Mouse (Mus musculus): ENCODE measurements around the gene Hip1r.

Hip1r gene

DNA sequence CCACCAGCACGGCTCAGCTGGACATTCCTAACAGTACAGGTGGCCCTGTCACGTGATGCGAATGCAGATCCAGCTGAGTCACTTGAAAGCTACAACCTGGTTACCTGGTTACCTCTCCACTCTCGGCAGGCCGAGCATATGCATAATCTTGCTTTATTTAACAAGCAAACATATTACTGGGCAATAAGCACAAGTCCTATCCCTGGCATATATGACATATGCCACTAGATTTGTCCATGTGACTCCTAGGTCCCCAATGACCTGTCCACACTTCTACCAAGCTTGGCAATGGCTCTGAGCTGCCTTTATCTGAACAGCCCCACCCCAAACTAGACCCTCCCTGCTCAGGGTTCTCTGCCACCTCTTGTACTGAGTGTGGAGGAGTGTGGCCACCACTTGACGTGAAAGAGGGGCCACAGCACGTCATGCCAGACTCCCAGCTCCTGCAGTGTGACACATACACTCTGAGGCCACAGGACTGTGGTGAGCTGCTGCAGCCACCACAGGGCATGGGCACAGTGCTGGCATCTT lies 42.9 kb downstream of the Hip1r start:
- no peak for DNase-seq (ENCODE audit: low read depth, low spot score)

DNA sequence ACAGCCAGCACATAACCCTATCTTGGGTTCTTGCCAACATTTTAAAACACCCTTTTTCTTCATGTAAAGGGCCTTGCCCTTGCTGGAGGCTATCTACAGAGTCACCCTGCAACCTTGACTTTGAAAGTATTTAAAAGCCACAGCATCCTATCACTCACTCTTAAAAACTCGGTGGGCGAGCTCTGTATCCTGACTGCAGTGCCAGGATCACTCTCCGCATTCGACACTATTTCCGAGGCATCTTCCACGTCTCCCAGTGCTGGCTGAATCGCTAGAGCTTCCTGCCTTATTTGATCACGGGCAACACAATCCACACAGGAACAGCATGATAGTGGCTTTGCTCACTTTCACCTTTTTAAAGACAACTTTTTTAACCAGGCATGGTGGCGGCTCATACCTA lies 44.5 kb downstream of the Hip1r start:
- no peak for DNase-seq (ENCODE audit: low read depth, low spot score)

DNA sequence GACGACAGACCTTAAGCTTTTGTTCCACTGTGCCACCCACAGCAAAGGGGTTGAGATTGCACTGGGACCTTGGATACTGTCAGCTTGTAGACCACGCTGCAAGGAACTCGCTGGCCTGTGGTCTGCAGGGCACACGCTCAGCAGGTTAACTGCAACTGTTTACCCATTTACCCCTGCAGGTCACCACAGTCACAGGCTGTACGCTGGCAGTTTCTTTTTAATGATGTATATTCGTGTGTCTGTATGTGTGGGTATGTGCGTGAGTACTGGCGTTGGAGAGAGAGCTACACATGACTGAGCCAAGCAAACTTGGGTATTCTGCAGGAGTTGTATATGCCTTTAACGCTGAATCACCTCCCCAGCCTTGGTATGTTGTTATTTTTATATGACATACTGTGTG lies 45.2 kb downstream of the Hip1r start:
- DNase-seq (ENCODE audit: low read depth, low spot score) = no peak

DNA sequence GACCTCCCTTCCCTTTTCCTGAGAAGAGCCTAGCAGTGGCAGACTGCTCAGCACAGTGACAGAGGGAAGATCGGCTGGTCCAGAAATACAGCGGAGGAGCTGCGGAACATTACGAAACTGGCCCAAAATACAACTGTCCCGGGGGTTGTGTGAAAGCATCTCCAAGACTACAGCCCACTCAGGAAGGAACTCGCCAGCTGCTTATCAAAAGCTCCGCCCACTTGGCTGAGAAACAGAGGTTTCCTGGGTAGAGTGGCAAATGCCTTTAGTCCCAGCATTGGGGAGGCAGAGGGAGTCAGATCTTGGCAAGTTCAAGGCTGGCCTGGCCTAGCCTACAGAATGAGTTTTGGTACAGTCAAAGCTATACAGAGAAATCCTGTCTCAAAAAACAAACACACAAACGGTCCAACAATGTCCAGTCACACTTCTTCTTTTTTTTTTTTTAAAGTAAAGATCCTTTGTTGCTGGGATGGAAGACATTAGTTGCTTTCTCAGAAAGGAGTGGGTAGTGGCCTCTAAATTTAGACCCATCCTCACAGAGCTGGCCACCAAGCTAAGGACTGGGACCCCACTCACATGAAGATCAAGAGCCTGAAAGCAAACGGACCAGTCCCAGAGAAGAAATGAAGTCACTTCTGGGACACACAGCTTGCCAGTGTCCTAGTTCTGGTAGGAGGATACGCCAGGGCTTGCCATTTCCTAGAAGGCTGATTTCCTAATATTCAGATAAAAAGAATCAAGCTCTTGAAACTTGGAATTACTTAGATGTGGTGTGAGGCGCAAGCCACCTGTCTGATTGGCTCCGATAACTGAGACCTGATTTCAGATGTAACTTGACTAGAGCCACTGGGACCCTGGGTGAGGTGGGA lies 46.2 kb downstream of the Hip1r start:
- DNase-seq (ENCODE audit: low read depth, low spot score) = peak; percentile 63

DNA sequence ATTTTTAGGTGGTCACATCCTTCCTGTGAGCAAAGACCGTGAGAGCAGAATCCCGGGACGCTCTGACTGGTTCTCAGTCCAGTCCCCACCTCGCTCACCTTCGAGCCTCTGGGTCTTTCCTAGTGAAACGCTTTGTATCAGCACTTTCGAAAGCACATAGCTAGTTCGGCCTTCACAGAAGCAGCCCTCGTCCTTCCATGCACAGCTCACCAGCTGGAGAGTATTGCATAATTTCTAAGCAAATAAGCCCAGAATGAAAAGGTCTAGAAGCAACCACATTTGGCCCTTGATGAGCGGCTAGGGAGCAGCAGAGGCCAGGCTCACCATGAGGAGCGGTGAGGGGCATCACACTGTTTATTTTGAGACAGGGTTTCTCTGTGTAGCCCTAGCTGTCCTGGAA lies 47.7 kb downstream of the Hip1r start:
- no peak for DNase-seq (ENCODE audit: low read depth, low spot score)

DNA sequence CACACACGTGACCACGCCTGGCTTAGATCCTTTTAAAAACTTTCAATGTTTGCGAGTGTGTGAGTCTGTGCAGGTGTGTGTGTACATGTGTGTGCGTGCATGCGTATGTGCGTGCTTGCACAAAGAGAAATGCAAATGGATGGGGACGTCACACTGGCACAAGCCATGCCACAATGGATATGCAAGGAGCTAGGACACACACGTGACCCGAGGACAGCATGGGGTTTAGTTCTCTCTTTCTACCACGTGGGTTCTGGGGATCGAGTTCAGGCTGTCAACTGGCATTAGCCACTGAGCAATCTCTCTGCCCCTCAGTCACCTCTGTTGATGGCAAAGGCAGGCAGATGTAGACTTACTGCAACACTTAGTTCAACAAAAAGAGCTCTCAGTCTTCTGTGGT lies 48.3 kb downstream of the Hip1r start:
- DNase-seq (ENCODE audit: low read depth, low spot score) = no peak

DNA sequence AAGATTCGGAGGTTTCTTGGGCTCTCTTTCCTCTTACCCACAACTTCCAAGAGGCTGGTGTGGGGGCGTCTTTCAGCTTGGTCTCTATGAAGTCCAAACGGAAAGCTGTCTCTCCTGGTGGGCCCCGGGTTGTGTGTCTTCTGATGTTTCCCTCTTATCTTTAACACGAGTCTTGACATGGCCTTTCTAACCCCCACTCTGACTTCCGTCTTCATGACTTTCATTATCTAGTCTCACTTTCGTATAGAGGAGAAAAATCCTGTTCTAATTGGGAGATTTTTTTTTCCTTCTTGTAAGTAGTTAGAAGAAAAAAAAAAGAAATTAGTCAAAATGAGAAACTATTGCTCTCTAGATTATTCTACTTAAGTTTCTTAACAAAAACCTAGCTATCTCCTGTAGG lies 48.9 kb downstream of the Hip1r start:
- DNase-seq (ENCODE audit: low read depth, low spot score) = peak; percentile 74

DNA sequence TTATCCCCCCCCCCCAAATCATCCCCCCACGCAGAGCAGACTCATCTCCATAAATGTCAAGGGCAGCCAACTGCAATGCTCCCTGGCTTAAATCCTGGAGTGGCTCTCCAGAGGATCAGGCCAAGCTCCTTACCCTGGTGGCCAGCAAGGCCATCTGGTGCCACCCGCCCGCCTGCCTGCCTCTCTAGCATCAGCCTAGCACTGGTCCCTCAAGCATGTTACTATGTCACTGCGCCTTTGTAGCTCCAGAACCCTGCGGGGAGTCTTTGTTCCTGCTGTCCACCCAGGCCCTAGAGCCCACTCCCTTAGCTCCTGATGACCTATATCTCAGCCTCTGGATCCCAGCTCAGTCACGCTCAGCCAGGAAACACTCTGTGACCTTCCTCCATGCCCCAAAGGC lies 51.2 kb downstream of the Hip1r start:
- no peak for DNase-seq (ENCODE audit: low read depth, low spot score)

DNA sequence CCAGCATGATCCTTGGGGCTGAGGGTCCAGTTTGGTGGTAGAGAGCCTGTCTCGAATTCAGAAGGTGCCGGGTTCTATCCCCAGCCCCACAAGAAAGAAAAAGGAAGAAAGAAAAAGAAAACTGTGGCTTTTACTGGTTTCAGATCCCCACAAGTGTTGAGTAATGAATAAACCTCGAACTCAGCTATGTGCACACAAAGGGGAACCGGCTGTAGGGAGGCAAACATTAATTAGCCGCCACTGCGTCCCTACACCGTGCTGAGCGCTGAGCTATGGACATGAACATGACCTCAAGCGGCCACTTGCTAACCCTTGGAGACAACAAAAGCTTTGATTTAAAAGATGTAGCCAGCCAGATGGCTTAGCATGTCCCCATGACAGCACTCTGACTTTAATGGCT lies 51.7 kb downstream of the Hip1r start:
- DNase-seq (ENCODE audit: low read depth, low spot score) = no peak

DNA sequence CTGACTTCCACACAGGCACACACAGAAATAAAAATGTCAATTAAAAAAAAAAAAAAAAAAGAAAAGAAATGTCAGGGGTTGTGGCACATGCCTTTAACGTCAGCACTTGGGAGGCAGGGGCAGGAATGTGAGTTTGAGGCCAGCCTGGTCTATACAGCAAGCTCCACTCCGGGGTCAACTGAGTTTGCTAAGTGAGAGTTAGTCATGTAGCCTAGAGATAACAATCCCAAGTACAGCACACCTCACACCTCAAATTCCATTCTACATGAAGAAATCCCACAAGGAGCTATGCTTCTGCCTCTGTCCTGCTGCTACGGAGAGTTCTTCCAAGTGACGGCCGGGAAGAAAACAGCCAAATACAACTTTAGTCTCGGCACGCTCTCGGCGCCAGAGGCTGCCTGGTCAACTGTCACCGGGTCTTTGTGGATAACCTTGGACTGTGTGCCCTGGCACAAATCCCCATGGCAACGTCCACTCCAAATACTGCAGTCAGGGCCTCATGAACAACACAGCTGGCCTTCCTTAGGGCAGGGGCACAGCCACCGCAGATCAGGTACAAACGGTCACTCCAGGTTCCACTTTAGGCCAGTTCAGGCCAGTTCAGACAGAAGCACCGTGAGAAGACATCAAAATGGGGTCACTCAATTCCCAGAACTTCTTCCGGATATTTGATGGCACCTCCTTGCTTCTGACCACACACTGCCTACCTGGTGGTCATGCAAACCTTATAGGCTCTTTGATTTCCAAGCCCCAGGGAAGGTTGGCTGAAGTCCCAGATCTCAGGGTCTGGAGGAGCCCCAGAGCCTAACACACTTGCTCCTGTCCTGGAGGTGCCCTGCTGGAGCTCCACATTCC lies 52.4 kb downstream of the Hip1r start:
- DNase-seq (ENCODE audit: low read depth, low spot score) = no peak

DNA sequence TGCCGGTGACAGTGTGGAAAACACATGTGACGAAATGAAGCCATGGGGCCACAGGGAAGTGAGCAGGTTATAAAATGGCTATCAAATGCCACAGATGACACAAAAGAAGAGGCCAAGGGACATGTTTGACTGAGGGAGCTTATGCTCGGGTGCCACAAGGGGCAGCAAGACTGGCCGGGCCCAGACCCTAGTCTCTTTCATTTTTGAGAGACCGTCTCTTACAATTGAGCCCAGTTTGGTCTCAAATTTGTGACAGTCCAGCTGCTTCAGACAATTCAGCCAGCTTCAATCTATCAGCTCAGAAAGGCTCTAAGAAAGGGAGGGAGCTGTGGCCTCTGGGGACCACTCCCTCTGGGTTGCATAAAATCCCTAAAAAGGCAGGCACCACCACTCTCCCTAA lies 53.1 kb downstream of the Hip1r start:
- DNase-seq (ENCODE audit: low read depth, low spot score) = no peak

DNA sequence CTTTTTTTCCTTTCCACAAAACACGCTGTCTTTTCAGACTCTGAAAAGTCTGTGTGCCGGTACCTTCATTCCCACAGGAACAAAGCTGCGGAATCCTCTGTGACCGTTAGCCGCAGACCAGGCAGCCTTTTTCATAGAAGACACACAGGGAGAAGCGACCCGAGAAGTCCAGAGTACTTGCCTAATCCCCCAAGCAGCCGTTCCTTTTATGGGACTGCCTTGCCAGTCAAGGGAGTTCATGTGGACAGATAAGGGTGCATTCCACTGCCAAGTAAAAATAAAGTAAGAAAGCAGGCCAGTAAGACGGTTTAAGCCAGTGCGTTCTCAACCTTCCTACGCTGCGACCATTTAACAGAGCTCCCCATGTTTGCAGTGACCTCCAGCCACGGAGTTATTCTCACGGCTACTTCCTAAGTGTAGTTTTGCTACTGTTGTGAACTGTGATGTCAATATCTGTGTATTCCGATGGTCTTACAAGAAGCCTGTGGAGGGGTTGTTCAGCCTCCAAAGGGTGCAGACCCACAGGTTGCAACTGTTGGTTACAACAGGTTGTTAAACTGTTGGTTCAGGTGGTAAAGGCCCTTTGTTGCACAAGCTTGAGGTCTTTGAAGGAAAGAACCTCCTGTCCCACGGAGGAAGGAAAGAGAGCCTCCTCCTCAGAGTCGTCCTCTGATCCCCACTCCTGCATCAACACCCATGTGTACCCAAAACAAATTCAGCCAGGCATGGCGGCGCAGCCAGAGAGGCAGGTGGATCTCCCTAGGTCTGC lies 54.5 kb downstream of the Hip1r start:
- DNase-seq (ENCODE audit: low read depth, low spot score) = no peak

DNA sequence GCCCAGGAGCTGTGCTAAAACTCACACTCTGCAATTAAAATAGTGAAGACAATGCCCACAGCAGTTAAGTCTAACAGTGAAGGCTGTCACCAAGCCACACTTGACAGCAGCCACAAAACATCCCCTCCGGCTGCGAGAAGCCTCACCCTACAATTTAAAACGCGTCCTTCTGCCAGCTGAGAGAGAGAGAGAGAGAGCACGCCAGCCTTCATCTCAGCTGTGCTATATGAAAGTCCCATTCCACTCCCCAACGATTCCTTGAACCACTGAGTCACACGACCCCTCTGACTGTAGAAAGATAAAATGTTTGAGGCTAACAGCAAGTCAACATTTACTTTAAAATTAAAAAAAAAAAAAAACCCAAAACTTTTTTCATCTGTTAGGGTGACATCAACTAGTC lies 55.3 kb downstream of the Hip1r start:
- DNase-seq (ENCODE audit: low read depth, low spot score) = peak; percentile 62

DNA sequence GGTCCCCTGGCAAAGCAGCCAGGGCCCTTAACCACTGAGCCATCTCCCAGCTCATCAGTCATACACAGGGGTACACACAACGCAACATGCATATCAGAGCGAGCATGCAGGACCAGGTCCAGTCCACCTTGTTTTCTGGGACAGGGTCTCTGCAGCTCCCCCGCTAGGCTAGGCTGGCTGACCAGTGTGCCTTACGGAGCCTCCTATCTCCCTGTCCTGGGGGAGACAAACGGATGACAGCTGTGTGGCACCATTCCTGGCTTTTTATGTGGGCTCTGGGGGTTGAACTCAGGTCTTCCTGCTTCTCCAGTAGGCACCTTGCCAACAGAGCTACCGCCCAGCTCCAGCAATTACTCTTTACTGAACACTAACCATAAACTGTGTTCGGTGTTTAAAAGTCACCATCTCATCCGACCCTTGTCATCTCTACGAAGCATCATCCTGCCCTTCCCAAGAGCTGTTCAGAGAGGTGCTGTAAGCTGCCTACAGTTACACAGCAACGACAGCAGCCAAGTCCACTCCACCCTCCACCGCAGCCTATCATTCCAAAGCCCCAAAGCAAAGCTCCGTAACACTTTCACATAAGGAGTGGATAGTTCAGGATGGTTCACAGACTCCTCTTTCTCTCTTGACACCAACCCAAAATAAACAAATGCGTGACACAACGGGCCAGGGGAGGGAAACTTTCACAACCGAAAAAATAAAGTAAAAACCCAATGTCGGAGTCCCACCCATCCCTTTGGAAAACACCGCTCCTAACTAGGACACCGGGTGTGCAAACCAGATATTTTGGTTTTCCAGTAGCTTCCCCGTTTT lies 56.0 kb downstream of the Hip1r start:
- DNase-seq (ENCODE audit: low read depth, low spot score) = no peak

DNA sequence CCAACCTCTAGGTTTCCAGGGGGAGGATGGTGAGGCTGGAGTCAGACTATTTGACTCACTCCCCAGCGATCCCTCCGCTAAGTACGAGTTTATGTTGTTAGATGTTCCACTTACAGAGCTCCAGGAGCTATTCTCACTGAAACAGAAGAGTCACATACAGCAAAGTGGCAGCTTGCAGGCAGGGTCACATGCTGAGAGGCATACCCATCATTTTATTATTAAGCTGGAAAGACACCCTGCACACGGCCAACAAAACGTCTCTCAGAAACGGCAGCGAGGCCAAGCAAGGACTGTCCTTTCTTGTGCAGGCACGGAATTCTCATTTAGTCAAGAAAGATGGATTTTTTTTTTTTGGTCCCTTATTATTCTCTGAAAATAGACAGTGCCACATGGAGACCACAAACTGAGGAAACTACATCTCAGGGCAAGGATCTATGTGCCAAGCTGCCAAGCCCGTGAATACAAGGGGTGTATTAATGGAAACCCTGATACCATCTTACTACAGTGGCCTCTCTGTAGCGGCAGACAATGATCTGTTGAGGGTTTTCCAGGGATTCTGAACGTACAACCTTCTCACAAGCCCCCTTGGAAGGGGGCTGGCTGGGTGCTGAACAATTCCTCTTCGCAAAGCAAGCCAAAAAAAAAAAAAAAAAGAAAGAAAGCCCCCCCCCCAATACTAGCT lies 57.1 kb downstream of the Hip1r start:
- peak; percentile 50 for DNase-seq (ENCODE audit: low read depth, low spot score)

DNA sequence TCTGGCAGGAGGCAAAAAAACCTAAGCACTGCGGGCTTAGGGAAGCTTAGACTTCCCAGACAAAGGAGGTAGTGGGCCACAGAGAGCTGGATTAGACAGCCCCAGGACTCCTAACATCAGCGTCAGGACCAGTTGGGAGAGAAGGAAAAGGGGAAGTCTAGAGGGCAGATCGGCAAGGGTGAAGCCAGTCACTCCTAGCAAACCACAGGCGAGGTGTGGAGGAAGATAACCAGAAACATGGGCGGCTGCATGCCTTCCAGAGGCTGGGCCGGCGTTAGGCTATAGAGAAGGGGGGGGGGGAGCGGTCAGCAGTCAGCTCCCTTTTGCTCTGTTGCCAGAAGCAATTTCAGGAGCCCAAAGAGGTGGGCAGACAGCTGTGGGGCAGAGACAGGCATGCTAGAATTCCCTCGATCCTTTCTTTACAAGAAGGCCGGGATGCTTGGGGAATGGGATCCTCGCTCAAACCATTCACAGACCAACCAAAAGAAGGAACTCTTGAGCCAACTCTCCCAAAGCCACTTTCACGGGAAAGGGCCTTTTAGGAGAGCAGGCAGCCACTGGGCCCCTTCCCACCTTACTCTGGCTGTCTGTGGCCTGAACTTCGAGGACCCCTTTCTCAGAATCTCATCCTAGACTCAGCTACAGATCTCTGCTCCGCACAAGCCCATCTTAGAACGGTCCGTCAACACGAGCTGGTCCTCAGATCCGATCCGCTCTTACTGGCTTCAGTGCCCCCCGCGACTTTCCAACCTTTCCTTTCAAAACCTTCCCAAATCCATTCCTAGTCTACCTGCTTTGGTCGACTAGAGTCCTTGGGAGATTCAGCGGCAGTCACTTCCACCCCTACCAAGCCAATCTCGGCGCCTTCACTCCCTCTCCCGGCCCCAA lies 57.9 kb downstream of the Hip1r start:
- peak; percentile 46 for DNase-seq (ENCODE audit: low read depth, low spot score)

DNA sequence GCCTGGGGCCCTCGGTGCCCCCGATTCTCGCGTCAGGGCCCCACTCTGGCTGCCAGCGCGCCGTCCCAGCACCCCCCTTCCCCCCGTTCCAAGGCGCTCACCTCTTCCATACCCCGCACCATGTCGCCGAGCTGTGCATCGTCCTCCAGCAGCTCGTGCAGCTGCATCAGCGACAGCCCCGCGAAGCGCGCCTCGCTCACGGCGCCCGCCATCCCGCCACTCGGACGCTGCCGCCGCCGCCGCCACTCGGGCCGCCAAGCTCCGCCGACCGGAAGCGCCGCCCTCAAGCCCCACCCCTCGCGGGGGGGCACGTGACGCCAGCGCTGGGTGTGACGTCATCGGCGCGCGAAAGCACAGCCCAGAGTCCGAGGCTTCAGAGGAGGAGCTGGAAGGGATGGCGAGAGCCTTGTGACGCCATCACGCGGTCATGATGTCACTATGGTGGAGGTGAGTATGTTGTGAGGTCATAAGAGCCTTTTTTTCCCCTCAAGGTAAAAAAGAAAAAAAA lies 58.6 kb downstream of the Hip1r start, which contains the start of gene Vps37b:
TSS of gene Vps37b (minus strand) at position 270 of the 508 bp plus-strand sequence.
- DNase-seq (ENCODE audit: low read depth, low spot score) = peak; percentile 95

DNA sequence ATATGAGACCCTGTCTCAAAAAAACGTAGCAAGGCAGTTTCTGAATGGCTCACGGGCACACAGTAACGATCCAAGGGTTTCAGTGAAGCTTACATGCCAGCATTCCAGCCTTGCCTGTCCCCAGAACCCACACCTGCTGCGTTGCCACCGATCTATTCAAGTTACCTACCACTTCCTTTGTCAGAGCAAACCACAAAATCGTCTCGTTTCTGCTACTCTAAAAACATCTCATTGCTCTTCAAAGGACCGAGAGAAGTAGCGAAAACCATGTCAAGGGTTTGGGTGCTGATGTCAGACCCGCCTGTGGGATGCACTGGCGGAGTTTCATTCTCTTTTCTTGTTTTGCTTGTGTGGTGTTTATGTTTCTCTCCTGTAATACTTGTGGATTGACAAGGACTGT lies 61.0 kb downstream of the Hip1r start:
- peak; percentile 95 for DNase-seq (ENCODE audit: low read depth, low spot score)

DNA sequence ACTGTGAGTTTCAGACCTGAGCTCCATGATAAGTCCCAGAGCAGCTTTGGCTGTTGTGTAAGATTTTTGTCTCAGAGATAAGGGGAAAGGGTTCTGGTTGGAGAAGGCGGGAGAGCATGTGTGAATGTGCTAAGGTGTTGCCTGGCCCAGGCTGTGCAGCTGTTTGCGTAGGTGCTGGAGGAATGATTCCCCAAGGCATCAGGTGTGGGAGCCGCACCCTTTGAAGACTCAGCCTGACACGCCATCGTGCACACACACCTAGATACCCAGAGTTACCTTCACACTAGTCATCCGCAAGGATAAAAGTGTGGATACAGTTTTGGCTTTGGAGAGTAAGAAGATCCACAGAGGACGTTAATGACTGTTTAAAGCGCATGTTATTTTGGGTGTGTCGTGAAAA lies 62.0 kb downstream of the Hip1r start:
- DNase-seq (ENCODE audit: low read depth, low spot score) = no peak

All from CD4-positive helper T cell, adult 2 months (primary cell).